Mouse (Mus musculus): ENCODE results near the gene Sp2. TPM values are rescaled to one million over a fixed set of nuclear protein-coding genes. Genes with fewer than 3 reads are reported as not detected.
A peak's percentile ranks its signal among the peaks of the same experiment; 100 is the strongest.

Sp2 gene
- polyA plus RNA-seq, 1 experiment from 2014 or later, result 30.9 TPM

DNA sequence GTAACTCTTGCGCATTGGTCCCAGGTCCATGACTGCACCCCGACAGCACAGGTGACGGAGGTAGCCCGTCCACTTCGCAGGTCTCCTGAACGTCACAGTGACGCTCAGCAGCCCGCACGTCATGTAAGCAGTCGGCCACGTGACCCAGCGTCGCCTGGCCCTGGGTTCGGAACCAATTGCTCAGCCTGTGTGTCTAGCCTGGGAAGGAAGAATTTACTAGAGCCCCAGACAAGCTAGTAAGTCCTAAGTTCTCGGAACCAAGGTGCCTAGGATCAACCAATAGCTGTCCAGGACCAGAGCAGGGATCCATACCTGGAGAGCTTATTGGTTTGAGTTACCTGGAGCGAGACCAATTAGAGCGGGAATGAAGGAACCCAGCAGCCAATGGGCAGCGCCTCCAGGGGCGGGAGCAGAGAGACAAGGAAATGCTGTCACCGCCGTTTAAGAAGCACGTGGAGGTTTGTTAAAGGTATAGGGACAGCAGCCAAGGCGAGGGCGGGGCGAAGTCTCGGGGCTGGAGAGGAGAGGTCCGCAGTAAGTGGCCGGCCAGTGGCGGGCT lies 38.9 kb downstream of the Sp2 start, which contains the start of gene Pnpo:
Gene Pnpo (minus strand): TSS at position 241 of the 559 bp plus-strand sequence.
- Histone ChIP-seq H3K9me3 (ENCODE audit: control insufficient read depth, low read length) (no peaks in the 10 kb centered on the region), H3K27ac (ENCODE audit: low read depth, low read length) (no peak within 1 kb of the TSS), H3K27me3 (ENCODE audit: control insufficient read depth, insufficient read depth, low read length) (no peaks in the 10 kb centered on the region), H3K4me3 (ENCODE audit: low read depth, low read length) (peak within 1 kb of the TSS; percentile 47), H3K4me2 (ENCODE audit: low read depth, low read length, severe bottlenecking) (peak within 1 kb of the TSS; percentile 88), H3K4me1 (replicated peaks; ENCODE audit: control insufficient read depth, insufficient read depth, low read length) (peaks cover 4% of the 10 kb centered on the region; the same call in 1 of the 2 replicates), H3K36me3 (ENCODE audit: control insufficient read depth, insufficient read depth, low read length) (no peaks in the 10 kb centered on the region), H3K9ac (ENCODE audit: low read length) (peak within 1 kb of the TSS; percentile 51)
- ATAC-seq (replicated peaks; ENCODE audit: low FRiP score) (peak; percentile 94), DNase-seq (ENCODE audit: low spot score) (peak; percentile 91)
- WGBS, result under 1% methylated on average over 29 of the region's 29 CpGs

DNA sequence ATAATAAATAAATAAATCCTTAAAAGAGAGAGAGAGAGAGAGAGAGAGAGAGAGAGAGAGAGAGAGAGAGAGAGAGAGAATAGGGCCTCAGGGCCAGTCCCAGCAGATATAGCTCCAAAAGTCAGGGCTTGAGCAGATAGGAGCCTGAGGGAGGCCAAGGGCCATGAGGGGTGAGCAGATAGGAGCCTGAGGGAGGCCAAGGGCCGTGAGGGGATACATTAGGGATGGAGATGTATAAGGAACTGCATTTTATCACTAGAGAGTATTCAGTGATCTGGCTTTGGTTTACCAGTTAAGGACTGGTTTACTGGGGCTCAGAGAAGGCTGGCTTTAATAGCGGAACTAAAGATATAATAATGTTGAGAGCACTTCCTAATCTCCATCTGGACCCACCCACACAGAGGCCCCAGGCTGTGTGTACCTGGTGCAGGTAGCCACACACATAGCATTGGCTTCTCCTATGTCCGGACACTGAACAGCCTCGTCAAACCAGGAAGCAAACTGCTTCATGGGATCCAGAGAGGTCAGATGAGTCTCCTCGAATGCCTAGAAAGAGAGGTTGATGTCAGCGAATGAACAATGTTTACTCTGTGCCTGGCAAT lies 40.7 kb downstream of the Sp2 start:
- no peak overlapping the region for H3K27ac ChIP-seq (ENCODE audit: low read depth, low read length)
- no peak overlapping the region for H3K9ac ChIP-seq (ENCODE audit: low read length)
- no peak for DNase-seq (ENCODE audit: low spot score)
- H3K4me1 ChIP-seq (replicated peaks; ENCODE audit: control insufficient read depth, insufficient read depth, low read length), result peaks cover 4% of the 10 kb centered on the region; the same call in 1 of the 2 replicates
- no peaks in the 10 kb centered on the region for H3K27me3 ChIP-seq (ENCODE audit: control insufficient read depth, insufficient read depth, low read length)
- H3K36me3 ChIP-seq (ENCODE audit: control insufficient read depth, insufficient read depth, low read length), result no peaks in the 10 kb centered on the region
- 85% methylated on average over 6 of the region's 6 CpGs for WGBS
- ATAC-seq (replicated peaks; ENCODE audit: low FRiP score), result no peak
- H3K4me2 ChIP-seq (ENCODE audit: low read depth, low read length, severe bottlenecking), result no peak overlapping the region
- H3K4me3 ChIP-seq (ENCODE audit: low read depth, low read length), result no peak overlapping the region
- H3K9me3 ChIP-seq (ENCODE audit: control insufficient read depth, low read length), result no peaks in the 10 kb centered on the region

DNA sequence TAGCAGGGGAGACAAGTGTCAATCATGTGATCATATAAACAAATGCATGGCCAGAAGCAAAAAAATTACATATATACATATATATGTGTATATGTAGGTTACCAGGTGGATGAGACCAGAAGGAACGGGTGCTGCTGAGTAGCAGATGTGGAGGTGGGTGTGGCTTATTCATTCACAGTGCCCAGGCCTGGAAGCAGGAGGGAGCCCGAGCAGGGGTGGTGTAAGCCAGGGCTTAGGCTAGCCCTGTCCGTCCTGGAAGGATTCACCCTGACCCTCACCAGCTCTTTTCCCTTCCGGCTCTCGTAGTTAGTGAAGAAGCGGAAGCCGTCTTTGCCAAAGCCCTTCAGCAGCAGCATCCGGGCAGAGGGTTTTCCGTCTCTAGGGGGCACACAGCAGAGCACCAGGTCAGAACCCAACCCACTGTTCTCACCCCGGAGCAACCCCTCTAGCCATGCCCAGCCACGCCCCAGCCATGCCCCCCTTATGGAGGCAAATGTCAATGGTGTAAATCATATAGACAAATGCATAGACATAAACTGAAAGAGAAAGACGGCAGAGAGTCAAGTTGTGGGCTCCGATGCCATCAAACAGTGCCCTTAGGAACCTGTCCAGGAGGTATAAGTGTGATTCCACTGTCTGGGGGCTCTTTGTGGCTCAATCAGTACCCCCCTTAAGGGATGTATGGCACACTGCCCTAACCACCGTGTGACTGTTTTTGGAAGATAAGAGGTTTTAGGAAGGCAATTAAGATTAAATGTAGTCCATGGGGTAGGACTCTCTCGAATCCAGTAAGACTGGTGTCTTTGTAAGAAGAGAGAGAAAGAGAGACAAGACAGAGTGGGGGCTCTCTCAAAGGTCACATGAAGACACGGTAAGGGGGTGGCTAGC lies 41.9 kb downstream of the Sp2 start:
- no peaks in the 10 kb centered on the region for H3K9me3 ChIP-seq (ENCODE audit: control insufficient read depth, low read length)
- no peak for DNase-seq (ENCODE audit: low spot score)
- H3K27ac ChIP-seq (ENCODE audit: low read depth, low read length), result no peak overlapping the region
- H3K9ac ChIP-seq (ENCODE audit: low read length), result no peak overlapping the region
- WGBS, result 80% methylated on average over 16 of the region's 16 CpGs
- no peaks in the 10 kb centered on the region for H3K27me3 ChIP-seq (ENCODE audit: control insufficient read depth, insufficient read depth, low read length)
- no peak overlapping the region for H3K4me3 ChIP-seq (ENCODE audit: low read depth, low read length)
- no peak for ATAC-seq (replicated peaks; ENCODE audit: low FRiP score)
- no peak overlapping the region for H3K4me2 ChIP-seq (ENCODE audit: low read depth, low read length, severe bottlenecking)
- peaks cover 4% of the 10 kb centered on the region; the same call in 1 of the 2 replicates for H3K4me1 ChIP-seq (replicated peaks; ENCODE audit: control insufficient read depth, insufficient read depth, low read length)
- no peaks in the 10 kb centered on the region for H3K36me3 ChIP-seq (ENCODE audit: control insufficient read depth, insufficient read depth, low read length)

DNA sequence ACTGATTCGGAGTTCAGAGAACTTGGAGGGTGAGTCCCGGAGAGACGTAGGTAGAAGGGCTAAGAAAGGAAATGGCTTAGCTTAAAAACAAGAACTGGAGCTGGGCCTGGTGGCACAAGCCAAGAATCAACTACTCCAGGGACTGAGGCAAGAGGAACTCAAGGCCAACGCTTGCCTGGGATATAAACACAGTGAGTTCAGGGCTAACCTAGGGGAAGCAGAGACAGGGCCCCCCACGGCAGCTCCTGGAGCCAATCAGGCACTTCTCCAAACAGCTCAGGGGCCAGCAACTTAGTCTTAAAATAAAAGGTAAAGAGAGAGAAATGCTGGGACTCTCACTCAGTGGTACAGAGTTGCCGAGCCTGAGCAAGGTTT lies 44.3 kb downstream of the Sp2 start:
- H3K9me3 ChIP-seq (ENCODE audit: control insufficient read depth, low read length), result no peaks in the 10 kb centered on the region
- no peaks in the 10 kb centered on the region for H3K27me3 ChIP-seq (ENCODE audit: control insufficient read depth, insufficient read depth, low read length)
- H3K9ac ChIP-seq (ENCODE audit: low read length), result no peak overlapping the region
- H3K36me3 ChIP-seq (ENCODE audit: control insufficient read depth, insufficient read depth, low read length), result no peaks in the 10 kb centered on the region
- ATAC-seq (replicated peaks; ENCODE audit: low FRiP score) (no peak), DNase-seq (ENCODE audit: low spot score) (no peak)
- H3K27ac ChIP-seq (ENCODE audit: low read depth, low read length), result no peak overlapping the region
- no peak overlapping the region for H3K4me3 ChIP-seq (ENCODE audit: low read depth, low read length)
- H3K4me1 ChIP-seq (replicated peaks; ENCODE audit: control insufficient read depth, insufficient read depth, low read length), result 0 out of 2 replicates have a peak, but pooled peaks cover 1% of the 10 kb centered on the region
- no peak overlapping the region for H3K4me2 ChIP-seq (ENCODE audit: low read depth, low read length, severe bottlenecking)
- 88% methylated on average over 6 of the region's 6 CpGs for whole genome bisulfite sequencing

DNA sequence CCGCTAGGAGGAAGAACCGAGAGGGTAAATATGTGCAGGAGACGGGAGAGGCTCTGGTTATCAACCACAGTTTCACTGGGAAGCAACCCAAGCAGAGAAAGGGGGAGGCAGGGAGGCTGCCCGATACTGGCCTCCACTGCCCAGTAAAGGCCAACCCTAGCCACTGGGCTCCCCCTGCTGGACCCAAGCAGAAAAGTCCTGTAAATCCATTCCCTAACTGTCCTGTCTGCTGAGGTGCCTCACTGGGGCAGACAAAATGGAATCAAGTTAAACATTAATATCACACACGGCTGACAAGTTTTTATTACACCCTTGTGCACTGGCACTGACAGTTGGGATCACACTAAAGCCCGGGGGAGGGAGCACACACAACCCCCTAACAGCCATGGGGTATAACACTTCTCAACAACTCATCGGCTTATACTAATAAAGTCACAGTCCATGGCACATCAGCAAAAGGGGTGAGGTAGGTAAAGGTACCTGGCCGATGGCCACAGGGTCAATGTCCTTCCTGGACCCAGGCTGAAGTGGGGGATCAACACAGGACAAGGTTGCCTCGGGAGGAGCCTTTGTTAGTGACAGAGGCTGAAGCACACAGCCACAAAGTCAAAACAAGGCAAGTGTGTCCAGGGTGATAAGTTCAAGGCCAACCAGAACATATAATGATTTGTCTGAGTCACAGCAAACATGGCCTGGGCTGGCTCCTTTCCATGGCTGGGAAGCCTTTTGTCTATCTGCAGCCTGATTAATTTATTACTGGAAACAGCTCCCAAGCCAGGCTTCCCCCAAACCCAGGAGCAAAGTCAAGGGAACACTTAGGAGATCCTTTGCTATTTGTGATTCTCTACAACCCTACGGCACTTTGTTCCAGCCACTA lies 45.0 kb downstream of the Sp2 start:
- DNase-seq (ENCODE audit: low spot score), result peak; percentile 69
- ATAC-seq (replicated peaks; ENCODE audit: low FRiP score), result no peak
- Histone ChIP-seq H3K9ac (ENCODE audit: low read length) (no peak overlapping the region), H3K4me3 (ENCODE audit: low read depth, low read length) (no peak overlapping the region), H3K9me3 (ENCODE audit: control insufficient read depth, low read length) (no peaks in the 10 kb centered on the region), H3K36me3 (ENCODE audit: control insufficient read depth, insufficient read depth, low read length) (no peaks in the 10 kb centered on the region), H3K4me2 (ENCODE audit: low read depth, low read length, severe bottlenecking) (no peak overlapping the region), H3K27me3 (ENCODE audit: control insufficient read depth, insufficient read depth, low read length) (no peaks in the 10 kb centered on the region), H3K4me1 (replicated peaks; ENCODE audit: control insufficient read depth, insufficient read depth, low read length) (no peaks in the 10 kb centered on the region), H3K27ac (ENCODE audit: low read depth, low read length) (no peak overlapping the region)
- 65% methylated on average over 10 of the region's 10 CpGs for WGBS

DNA sequence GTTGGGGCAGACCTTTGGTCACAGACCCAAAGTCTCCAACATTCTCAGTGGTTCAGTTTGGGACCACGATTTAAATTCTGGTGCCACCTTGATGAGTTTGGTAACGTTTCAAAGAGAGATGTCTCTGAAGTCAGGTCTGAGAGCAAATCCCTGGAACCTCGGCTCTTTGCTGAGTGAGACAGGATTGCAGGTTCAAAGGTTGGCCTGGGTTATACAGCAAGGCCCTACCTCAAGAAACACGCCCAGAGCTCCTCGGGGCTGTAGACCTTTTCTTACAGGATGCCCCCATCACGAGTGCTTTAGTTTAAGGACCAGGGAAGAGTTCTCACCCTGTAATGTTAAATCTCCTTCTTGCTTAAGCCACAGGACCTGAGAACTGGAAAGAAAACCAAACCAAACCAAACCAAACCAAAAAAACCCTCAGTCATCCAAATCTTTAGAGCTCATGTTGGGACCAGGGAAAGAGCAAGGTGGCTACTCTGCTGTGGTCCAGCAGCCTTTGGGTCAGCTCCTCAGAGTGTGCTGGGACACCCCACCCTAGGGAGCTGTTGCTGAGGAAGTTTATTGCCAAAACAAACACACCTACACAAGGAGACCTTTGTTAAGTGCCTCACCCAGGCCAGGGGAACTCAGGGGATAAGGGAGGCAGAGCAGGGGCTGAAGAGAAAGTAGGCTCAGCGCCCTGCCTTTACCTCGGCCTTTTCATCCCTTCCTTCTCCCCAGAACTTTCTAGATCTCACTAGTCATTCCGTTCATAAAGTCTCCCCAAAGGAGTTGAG lies 46.7 kb downstream of the Sp2 start:
- DNase-seq (ENCODE audit: low spot score), result no peak
- no peaks in the 10 kb centered on the region for H3K36me3 ChIP-seq (ENCODE audit: control insufficient read depth, insufficient read depth, low read length)
- H3K27ac ChIP-seq (ENCODE audit: low read depth, low read length), result no peak overlapping the region
- H3K27me3 ChIP-seq (ENCODE audit: control insufficient read depth, insufficient read depth, low read length), result no peaks in the 10 kb centered on the region
- H3K4me1 ChIP-seq (replicated peaks; ENCODE audit: control insufficient read depth, insufficient read depth, low read length), result no peaks in the 10 kb centered on the region
- 85% methylated on average over 9 of the region's 9 CpGs for whole genome bisulfite sequencing
- H3K9me3 ChIP-seq (ENCODE audit: control insufficient read depth, low read length), result no peaks in the 10 kb centered on the region
- H3K9ac ChIP-seq (ENCODE audit: low read length), result no peak overlapping the region
- no peak overlapping the region for H3K4me3 ChIP-seq (ENCODE audit: low read depth, low read length)
- no peak overlapping the region for H3K4me2 ChIP-seq (ENCODE audit: low read depth, low read length, severe bottlenecking)
- ATAC-seq (replicated peaks; ENCODE audit: low FRiP score), result no peak

DNA sequence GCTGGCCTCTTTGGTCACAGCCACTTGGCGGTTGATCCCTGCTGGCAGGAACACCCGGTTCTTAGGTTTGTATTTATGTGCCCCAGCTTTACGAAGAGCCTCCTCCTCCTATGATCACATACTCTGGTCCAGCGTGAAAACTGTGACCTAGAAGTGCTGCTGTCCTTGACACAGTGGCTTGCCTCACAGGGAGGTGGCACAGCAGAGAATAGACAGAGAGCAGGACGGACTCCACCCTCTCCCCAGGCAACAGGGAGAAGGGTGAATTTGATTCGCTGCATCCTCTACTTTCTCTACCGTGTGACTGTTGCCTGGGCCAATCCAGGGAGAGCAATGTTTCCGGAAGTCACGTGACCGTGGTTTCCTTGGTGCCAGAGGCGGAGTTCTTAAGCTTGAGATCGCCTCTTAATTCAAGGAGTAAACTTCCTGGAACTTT lies 47.8 kb downstream of the Sp2 start:
- H3K4me1 ChIP-seq (replicated peaks; ENCODE audit: control insufficient read depth, insufficient read depth, low read length), result no peaks in the 10 kb centered on the region
- no peak overlapping the region for H3K9ac ChIP-seq (ENCODE audit: low read length)
- peak overlapping the region; percentile 6; the same call in 1 of the 2 replicates for H3K4me3 ChIP-seq (ENCODE audit: low read depth, low read length)
- WGBS, result 27% methylated on average over 12 of the region's 12 CpGs
- ATAC-seq (replicated peaks; ENCODE audit: low FRiP score) (peak; percentile 70), DNase-seq (ENCODE audit: low spot score) (peak; percentile 69)
- no peaks in the 10 kb centered on the region for H3K27me3 ChIP-seq (ENCODE audit: control insufficient read depth, insufficient read depth, low read length)
- H3K27ac ChIP-seq (ENCODE audit: low read depth, low read length), result no peak overlapping the region; the same call in 1 of the 2 replicates
- H3K4me2 ChIP-seq (ENCODE audit: low read depth, low read length, severe bottlenecking), result peak overlapping the region; percentile 24
- H3K9me3 ChIP-seq (ENCODE audit: control insufficient read depth, low read length), result no peaks in the 10 kb centered on the region
- no peaks in the 10 kb centered on the region for H3K36me3 ChIP-seq (ENCODE audit: control insufficient read depth, insufficient read depth, low read length)

Measured in forebrain, embryonic 11.5 days (tissue).